Mouse (Mus musculus) heart, adult 2 months (tissue): ENCODE measurements around the gene Camta1.

Experiments
- EP300 ChIP-seq: fragments of 200-500 bp; IDR thresholded peaks from 2 replicates; pipeline ENCODE4 v1.6.1; 2011; ENCODE audit warnings: low read depth, low read length, control low read depth; ENCODE audit not compliant: insufficient read depth
- POLR2A ChIP-seq: fragments of 200-500 bp; IDR thresholded peaks from 2 replicates; pipeline ENCODE4 v1.6.1; 2011; ENCODE audit warnings: mild to moderate bottlenecking, low read depth, low read length, control low read depth; ENCODE audit not compliant: insufficient read depth

- TF ChIP-seq EP300 (no peak), POLR2A (no peak)
Observed at GRCm38 (mm10) chr4:151295515-151296203, 566.0 kb downstream of the Camta1 start.
